Mouse (Mus musculus): ENCODE results near the gene Cfap99. TPM values are rescaled to one million over a fixed set of nuclear protein-coding genes. Genes with fewer than 3 reads are reported as not detected.

Gene Cfap99
- polyA plus RNA-seq, 2 experiments from 2014 or later = not detected

DNA sequence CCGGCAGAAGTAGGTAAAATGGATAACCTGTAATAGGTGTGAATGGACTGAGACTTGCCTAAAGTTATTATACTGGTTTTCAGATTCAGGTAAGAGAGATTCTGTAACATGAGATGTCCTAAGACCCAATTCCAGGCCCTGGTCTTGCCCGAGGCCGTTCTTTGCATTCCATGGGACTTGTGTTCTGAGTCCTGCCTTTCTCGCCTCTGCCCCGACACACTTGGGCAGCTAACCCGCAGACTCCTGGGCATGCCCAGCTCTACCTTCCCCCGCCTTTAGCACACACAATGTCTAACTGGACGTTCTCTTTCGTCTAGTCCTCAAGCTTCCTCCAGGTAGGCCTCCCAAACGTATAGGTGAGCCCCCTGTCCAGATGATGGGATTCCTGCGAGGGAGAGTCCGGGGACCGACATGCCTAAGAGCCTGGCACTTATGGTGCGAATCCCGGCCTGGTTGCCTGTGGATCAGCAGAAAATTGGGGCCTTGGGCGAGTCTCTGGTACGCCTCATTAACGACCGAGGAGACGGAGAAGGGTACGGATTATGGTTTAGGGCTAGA is 47.2 kb downstream of the Cfap99 start:
- peak; percentile 11 for ATAC-seq

DNA sequence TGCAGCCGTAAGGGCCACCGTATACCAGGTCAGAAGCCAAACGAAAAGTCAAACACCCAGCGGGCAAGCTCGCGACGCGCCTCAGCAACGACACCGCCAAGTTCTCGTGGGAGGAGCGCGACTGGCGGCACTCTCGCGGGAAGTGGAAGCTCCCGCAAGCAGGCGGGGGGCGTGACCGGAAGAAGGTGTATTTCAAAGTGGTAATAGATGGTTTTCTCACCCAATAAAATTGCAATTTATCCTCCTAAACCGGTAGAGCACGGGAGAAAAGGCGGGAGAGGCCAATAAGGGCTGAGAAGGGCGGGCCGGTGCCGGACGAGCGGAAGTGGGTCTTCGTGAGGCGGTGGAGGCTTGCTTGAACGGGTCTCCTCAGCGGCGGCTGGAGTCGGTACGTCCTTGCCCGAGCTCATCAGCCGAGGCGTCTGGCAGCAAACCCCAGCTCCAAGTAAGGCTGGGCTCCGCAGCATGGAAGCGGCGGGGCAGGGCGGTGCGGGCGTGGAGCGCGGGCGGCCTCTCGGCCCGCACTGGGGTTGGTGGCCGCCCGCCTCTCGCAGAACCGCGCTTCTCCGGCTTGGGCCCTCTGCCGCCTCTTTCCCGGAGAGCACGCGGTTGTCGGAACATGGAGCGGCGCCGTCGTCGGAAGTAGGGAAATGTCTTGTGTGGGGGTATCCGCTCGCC is 47.8 kb downstream of the Cfap99 start, which contains the start of gene Rnf4:
Rnf4 (plus strand) TSS at position 193 of the 678 bp plus-strand sequence.
- ATAC-seq = peak; percentile 92

DNA sequence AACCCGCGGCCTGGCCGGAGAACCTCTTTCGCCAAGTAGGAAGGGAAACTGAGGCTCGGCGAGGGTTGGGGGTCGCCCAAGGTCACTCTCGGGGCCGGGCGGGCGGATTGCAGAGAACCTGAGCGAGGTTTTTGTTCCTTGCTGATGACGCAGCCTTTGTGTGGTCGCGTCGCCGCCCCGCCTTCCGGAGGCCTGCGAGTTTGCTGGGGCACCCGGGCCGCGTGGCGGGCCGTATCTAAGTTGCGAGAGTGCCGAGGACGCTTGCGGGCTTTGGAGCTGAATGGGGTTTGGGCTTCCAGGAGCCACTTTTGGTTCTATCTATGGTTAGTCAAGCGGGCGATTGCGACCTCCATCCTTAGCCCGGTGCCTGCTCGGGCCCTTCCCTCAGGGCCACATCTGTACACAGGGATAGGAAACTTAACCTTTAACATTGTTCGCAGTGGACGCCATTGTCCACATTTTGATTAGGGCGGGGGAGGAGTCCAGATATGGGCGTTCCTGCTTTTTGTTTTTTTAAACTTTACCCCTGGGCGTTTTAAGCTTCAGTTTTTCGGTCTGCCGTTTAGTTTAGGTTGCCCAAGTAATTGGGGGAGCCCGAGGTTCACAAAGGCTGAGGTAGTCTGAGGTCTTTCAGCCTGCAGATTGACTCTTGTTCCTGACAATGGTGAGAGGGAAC is 48.5 kb downstream of the Cfap99 start:
- ATAC-seq = peak; percentile 56

DNA sequence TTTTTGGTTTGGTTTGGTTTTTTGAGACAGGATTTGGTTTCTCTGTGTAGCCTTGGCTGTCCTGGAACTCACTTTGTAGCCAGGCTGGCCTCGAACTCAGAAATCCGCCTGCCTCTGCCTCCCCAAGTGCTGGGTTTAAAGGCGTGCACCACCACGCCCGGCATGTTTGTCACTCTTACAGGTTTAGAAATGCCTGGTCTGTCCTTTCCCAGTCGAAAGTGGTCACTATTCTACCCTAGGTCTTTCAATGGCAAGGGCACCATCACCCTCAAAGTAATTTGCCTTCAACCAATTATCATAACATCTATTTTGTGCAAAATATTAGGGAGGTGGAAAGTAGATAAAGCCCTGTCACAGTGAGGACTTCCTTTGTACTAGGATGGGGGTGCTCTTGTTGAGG is 51.8 kb downstream of the Cfap99 start:
- ATAC-seq = no peak

DNA sequence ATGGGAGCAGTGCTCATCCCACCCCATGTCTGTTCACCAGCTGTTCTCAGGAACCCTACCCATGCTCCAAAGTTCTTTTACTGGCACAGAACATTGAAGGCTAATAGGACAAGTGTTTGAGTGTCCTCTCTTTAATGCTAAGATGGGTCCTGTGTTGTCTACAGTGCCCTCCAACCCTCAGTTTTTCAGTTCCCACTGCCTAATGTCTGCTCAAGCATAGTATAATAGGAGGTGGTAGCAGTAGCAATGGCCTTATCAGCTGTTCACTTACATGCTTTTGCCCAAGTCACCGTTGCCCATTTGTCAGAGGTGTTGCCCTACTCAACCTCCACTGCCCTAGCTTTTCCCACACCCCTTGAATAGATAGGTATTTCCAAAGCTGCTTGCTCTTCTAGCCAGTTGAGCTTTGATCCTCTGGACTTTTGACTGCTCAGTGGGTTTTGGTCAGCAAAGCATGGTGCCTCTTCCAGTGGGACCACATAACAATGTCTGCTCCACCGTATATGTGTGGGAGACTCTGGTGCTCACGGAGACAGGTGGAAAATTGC is 63.8 kb downstream of the Cfap99 start:
- ATAC-seq = no peak

DNA sequence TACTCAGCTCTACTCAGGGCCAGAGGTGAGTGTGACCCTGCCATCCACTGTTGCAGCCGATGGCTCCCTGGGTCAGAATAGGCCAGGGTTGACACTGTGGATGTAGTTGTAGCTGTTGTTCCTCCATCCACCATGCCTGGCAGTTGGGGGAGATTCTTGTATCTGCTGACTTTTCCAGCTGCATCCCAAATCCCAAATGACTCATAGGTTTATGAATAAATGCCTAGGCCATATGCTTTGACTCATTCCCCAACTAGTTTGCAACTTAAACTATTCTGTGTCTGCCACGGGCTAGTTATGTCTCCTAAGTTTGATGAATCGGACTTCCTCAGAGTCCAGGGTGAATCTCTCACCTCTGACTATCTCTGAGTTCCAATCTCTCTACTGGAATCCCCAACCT is 71.9 kb downstream of the Cfap99 start:
- no peak for ATAC-seq

DNA sequence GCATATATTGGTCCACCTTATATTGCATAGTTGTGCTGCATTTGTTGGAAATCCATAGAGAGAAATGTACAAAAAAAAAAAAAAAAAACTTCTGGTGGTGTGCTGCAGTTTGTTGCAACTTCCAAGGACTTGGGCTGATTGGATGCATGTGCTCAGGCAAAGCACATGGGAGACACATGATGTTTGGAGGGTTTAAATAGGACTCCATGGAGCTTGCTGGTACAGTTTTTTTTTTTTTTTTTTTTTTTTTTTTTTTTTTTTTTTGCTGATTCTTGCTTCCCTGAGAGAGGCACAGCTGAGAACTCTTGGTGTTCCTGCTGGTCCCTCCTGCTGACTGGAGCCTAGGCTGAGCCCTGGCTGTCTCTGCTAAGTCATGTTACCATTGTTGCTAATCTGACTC is 74.7 kb downstream of the Cfap99 start:
- ATAC-seq = no peak

DNA sequence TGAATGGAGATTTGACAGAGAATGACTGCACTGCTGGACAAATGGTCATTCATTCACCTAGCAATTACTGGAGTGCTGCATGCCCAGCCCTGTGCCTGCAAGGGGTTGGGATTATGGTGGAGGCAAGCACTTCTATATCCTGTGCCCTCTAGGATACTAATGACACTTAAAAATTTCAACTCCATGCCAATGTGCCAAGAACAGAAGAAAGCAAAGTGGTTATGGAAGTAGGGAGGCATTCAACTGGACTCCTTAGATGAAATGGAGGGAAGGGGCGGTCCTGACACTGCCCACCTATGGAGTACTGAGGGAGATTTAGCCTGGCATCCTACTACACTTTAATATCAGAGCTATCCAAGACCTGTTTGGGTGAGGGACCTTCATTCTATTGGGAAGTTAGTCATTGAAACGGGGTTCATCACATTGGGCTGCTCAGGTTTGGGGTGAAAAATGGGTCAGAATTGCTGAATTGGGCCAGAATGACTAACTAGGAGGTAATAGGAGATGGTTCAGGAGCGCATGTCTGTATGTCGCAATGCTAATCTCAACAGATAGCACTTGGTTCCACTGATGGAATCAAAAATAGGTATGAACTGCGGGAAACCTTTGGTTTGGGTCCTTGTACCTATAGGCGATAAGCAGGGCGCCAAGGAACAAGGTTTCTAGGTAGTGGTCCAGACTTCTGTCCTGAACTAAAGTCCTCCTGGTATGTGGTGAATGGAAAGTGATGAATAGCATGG is 80.3 kb downstream of the Cfap99 start:
- no peak for ATAC-seq

DNA sequence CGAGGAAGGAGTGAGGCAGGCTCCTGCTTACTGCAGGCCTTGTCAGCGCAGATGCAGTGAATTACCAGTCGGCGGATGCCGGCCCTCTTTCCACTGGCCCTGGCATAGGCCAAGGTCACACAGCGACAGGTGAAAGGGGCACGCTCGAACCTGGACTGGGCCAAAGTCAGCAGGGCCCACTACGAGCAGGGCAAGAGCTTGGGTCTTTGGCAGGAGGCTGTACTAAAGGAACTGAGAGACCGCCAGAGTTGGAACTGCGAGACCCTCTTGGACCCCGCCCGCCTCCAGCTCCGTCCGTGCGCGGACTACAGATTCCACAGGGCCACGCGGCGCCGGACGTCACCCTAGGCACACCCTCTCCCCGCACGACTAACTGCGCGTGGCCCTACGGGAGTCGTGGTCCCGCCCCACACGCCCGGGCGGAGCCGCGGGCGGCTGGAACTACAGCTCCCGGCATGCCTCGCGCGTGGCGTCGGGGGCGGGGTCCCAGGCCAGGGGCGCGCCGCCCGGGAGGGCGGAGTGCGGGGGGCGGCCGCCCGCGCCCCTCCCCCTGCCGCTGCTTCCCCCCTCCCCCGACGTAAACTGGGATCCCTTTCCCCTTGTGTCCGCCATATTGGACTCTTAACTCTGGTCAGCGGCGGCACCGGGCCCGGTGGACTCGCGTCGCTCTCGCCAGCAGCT is 81.1 kb downstream of the Cfap99 start, which contains the start of gene Fam193a:
Fam193a (plus strand) TSS at position 593 of the 681 bp plus-strand sequence.
- peak; percentile 92 for ATAC-seq

DNA sequence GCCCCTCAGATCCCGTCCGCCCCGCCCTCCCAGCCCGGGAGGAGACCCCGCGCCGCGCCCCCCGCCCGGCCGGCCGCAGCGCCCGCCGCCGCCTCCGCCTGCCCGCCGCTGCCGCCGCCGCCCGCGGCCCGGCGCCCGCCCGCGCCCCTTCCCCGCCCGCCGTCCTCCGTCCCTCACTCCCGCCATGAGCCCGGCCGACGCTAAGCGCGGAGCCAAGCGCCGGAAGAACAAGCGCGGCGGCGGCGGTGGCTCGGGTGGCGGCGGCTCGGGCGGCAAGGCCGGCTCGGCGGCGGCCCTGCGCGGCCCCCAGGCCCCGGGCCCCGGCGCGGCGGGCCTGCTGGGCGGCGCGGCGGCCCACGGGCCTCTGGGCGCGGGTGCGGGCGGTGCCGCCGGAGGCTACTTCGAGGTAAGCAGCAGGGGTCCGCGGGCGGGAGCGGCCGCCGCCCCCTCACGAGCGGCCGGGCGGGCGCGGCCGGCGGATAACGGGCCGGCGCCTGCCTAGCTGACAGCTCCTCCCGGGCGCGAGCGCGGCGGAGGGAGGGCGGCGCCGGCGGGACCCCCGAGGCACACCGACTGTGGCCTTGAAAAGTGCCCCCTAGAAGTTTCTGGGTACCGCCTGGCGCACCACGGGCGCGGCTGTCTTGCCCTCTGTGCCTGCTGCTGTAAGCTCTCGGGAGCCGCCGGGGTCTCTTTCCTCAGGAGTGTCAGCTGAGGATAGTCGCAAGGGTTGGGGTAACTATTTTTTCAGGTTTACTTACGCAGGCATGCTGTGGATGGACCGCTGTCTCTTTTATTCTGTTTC is 81.8 kb downstream of the Cfap99 start:
- ATAC-seq = no peak

DNA sequence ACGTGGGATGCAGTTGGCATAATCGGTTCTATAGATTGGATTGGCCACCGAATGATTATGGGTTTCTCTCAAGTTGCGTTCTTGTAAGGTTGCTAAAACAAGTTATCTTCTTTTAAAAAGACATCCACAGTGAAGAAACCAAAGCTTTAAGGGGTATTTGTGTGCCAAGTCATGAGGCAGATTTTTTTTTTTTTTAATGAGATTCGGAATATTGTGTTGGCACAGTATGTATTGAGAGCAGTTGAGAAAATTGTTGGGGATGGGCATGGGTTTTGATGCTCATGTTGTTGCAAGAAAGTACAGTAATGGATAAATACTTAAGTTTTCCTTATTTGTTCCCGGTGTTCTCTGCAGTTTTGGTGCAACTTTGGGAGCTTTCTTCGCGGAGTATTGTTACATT is 82.4 kb downstream of the Cfap99 start:
- no peak for ATAC-seq

DNA sequence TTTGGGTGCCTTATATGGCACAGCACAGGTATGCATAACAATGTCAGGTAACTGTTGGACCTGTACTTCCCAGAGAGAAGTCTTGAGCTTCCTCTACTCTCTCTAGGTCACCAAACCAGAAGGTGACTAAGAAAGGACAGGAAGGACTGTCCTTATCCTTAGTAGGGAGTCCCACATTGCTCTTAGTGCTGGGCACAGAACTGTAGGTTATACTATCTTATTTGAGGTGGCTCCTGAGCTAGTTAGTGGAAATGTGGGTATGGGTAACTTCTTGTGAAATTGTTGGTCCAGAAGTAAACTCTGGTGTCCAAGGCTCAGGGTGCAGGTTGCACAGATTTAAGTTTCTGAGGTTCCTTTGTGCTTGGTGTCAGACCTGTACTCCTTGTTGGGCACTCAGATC is 83.7 kb downstream of the Cfap99 start:
- ATAC-seq = no peak

DNA sequence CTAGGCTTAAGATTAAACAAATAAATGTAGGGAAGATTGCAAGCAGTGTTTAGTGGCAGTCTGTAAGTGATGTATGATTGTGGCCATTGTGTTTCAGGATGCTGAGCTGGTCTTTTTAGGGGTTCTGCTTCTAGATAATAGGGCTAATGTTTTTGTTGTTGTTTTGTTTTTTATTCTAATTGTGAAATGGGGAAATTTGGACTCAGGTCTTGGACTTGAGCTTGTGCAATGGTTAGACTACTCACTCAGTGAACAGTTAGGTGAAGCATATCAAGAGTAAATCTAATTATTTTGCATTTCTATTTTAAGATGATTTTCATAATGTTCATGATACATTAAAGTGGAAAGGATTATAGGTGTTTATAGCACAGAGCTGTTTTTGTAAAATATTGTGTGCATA is 84.1 kb downstream of the Cfap99 start:
- no peak for ATAC-seq

Other genes with a start within 250 kb of the Cfap99 start
- gene Poln, start 119.2 kb upstream of the Cfap99 start, polyA plus RNA-seq (2017; shearing (Covaris generic)) = 1 to 10 TPM in 1 of 2 experiments, under 1 TPM in 1; 0.77 to 3.5 TPM
- gene Haus3, start 119.1 kb upstream of the Cfap99 start, polyA plus RNA-seq (2017; shearing (Covaris generic)) = 10 to 100 TPM; 80.1 to 90.0 TPM
- 100 to 1,000 TPM; 128 to 166 TPM for gene Mxd4, start 100.9 kb upstream of the Cfap99 start, polyA plus RNA-seq (2017; shearing (Covaris generic))
- 1 to 10 TPM; 4.4 to 4.5 TPM for gene Zfyve28, start 151 bp upstream of the Cfap99 start, polyA plus RNA-seq (2017; shearing (Covaris generic))
- 100 to 1,000 TPM; 105 to 132 TPM for gene Rnf4, start 47.7 kb downstream of the Cfap99 start, polyA plus RNA-seq (2017; shearing (Covaris generic))
- 10 to 100 TPM; 16.5 to 18.3 TPM for gene Fam193a, start 81.3 kb downstream of the Cfap99 start, polyA plus RNA-seq (2017; shearing (Covaris generic))
- gene Tnip2, start 225.4 kb downstream of the Cfap99 start, polyA plus RNA-seq (2017; shearing (Covaris generic)) = 10 to 100 TPM; 26.9 to 31.4 TPM
- gene Sh3bp2, start 237.2 kb downstream of the Cfap99 start, polyA plus RNA-seq (2017; shearing (Covaris generic)) = 10 to 100 TPM in 1 of 2 experiments, 1 to 10 TPM in 1; 6.0 to 18.6 TPM